Mouse (Mus musculus) embryonic facial prominence, embryonic 10.5 days (tissue): Measurements from ENCODE around the gene Odf2. TPM values are rescaled to one million over a fixed set of nuclear protein-coding genes. Genes with fewer than 3 reads are reported as not detected.
"Not testable (repeated sequence)": the region's sequence is repeated elsewhere in the genome, so short reads cannot be mapped to it uniquely, and the experiment has no call there.

Experiments used
- DNase-seq: peaks from one replicate; pipeline ENCODE4 v3.0.0-alpha.2; 2017; ENCODE audit warnings: low spot score
- H3K27ac ChIP-seq: fragments of 300-500 bp; sonication (generic); replicated peaks from 2 replicates; pipeline ENCODE4 v1.5.1; 2016; ENCODE audit warnings: mild to moderate bottlenecking
- H3K27me3 ChIP-seq: fragments of 300-500 bp; sonication (generic); replicated peaks from 2 replicates; pipeline ENCODE4 v1.6.1; 2016; ENCODE audit warnings: low read depth, mild to moderate bottlenecking; ENCODE audit not compliant: poor library complexity, severe bottlenecking
- H3K36me3 ChIP-seq: fragments of 300-500 bp; sonication (generic); replicated peaks from 2 replicates; pipeline ENCODE4 v1.6.1; 2016; ENCODE audit warnings: mild to moderate bottlenecking, moderate library complexity
- H3K4me1 ChIP-seq: fragments of 300-500 bp; sonication (generic); 2 replicates; pipeline ENCODE4 v1.6.1; 2016
- H3K4me3 ChIP-seq: fragments of 300-500 bp; sonication (generic); 2 replicates; pipeline ENCODE4 v1.5.1; 2016; ENCODE audit warnings: mild to moderate bottlenecking, moderate library complexity
- H3K9me3 ChIP-seq: fragments of 300-500 bp; sonication (generic); 2 replicates; pipeline ENCODE4 v1.6.1; 2016; ENCODE audit warnings: mild to moderate bottlenecking
- WGBS: fragments of 180-500 bp; shearing (Covaris S2); methylation state at CpG from one replicate; pipeline ENCODE4 v1.1.7; 2016; 5-methylcytosine and 5-hydroxymethylcytosine counted together
- polyA plus RNA-seq: library from polyadenylated mRNA; unstranded; fragments of >200 nt; fragmentation: Nextera tagmentation; extraction: Ambion mirVana; gene quantifications from 2 replicates; pipeline ENCODE4 v1.2.1, GENCODE M21; 2016

Odf2 gene
- polyA plus RNA-seq, 1 experiment from 2014 or later, result 102 TPM

- no peak overlapping the region for H3K27ac ChIP-seq
- peaks cover 35% of the 10 kb centered on the region for H3K36me3 ChIP-seq
- no peaks in the 10 kb centered on the region for H3K27me3 ChIP-seq
- H3K9me3 ChIP-seq, result no peaks in the 10 kb centered on the region
- no peak for DNase-seq
- WGBS, result 80% methylated on average over 4 of the region's 4 CpGs
- no peaks in the 10 kb centered on the region for H3K4me1 ChIP-seq
- no peak overlapping the region for H3K4me3 ChIP-seq
Observed at GRCm38 (mm10) chr2:29878061-29878460, 11.0 kb upstream of the Odf2 start.

- Histone ChIP-seq H3K4me3 (no peak overlapping the region), H3K27ac (no peak overlapping the region), H3K4me1 (no peaks in the 10 kb centered on the region), H3K9me3 (no peaks in the 10 kb centered on the region), H3K27me3 (no peaks in the 10 kb centered on the region), H3K36me3 (peaks cover 28% of the 10 kb centered on the region)
- 68% methylated on average over 8 of the region's 8 CpGs for WGBS
- DNase-seq, result no peak
Observed at GRCm38 (mm10) chr2:29879191-29879590, 9.8 kb upstream of the Odf2 start.

GRCm38 (mm10) chr2:29879964-29880830, 8.8 kb upstream of the Odf2 start:
- H3K27me3 ChIP-seq, result no peaks in the 10 kb centered on the region
- DNase-seq, result no peak
- H3K4me3 ChIP-seq, result no peak overlapping the region
- H3K9me3 ChIP-seq, result no peaks in the 10 kb centered on the region
- 79% methylated on average over 17 of the region's 17 CpGs for WGBS
- peaks cover 28% of the 10 kb centered on the region for H3K36me3 ChIP-seq
- H3K27ac ChIP-seq, result no peak overlapping the region
- no peaks in the 10 kb centered on the region for H3K4me1 ChIP-seq

- H3K4me1 ChIP-seq, result peaks cover 23% of the 10 kb centered on the region
- H3K27ac ChIP-seq, H3K4me3 ChIP-seq, H3K27me3 ChIP-seq, H3K36me3 ChIP-seq, DNase-seq, H3K9me3 ChIP-seq: not testable (repeated sequence)
- 82% methylated on average over 9 of the region's 9 CpGs for WGBS
Observed at GRCm38 (mm10) chr2:29886659-29887292, 2.2 kb upstream of the Odf2 start.

GRCm38 (mm10) chr2:29889991-29890833, 1.2 kb downstream of the Odf2 start:
- peaks cover 39% of the 10 kb centered on the region for H3K36me3 ChIP-seq
- DNase-seq, result peak; percentile 92
- peaks cover 24% of the 10 kb centered on the region for H3K4me1 ChIP-seq
- peak overlapping the region; percentile 94 for H3K27ac ChIP-seq
- 0 out of 2 replicates have a peak, but pooled peaks cover 5% of the 10 kb centered on the region for H3K27me3 ChIP-seq
- no peaks in the 10 kb centered on the region for H3K9me3 ChIP-seq
- peak overlapping the region; percentile 93 for H3K4me3 ChIP-seq
- WGBS, result under 1% methylated on average over 61 of the region's 61 CpGs

- Histone ChIP-seq H3K4me3 (no peak overlapping the region), H3K9me3 (no peaks in the 10 kb centered on the region), H3K4me1 (peaks cover 24% of the 10 kb centered on the region), H3K36me3 (peaks cover 53% of the 10 kb centered on the region), H3K27me3 (0 out of 2 replicates have a peak, but pooled peaks cover 5% of the 10 kb centered on the region), H3K27ac (no peak overlapping the region)
- DNase-seq, result no peak
- WGBS, result 95% methylated on average over 6 of the region's 6 CpGs
Observed at GRCm38 (mm10) chr2:29891773-29892172, 2.8 kb downstream of the Odf2 start.

GRCm38 (mm10) chr2:29896071-29896470, 7.0 kb downstream of the Odf2 start:
- WGBS, result 88% methylated on average over 1 of the region's 1 CpGs
- DNase-seq, result no peak
- no peaks in the 10 kb centered on the region for H3K9me3 ChIP-seq
- no peak overlapping the region for H3K4me3 ChIP-seq
- peaks cover 96% of the 10 kb centered on the region for H3K36me3 ChIP-seq
- H3K27ac ChIP-seq, result no peak overlapping the region
- H3K4me1 ChIP-seq, result peaks cover 8% of the 10 kb centered on the region
- H3K27me3 ChIP-seq, result no peaks in the 10 kb centered on the region

- H3K27me3 ChIP-seq, result no peaks in the 10 kb centered on the region
- no peaks in the 10 kb centered on the region for H3K4me1 ChIP-seq
- DNase-seq, result no peak
- no peak overlapping the region for H3K27ac ChIP-seq
- H3K9me3 ChIP-seq, result no peaks in the 10 kb centered on the region
- no peak overlapping the region for H3K4me3 ChIP-seq
- 87% methylated on average over 2 of the region's 2 CpGs for WGBS
- peaks cover 99% of the 10 kb centered on the region for H3K36me3 ChIP-seq
Observed at GRCm38 (mm10) chr2:29897366-29897765, 8.3 kb downstream of the Odf2 start.

GRCm38 (mm10) chr2:29898081-29898480, 9.1 kb downstream of the Odf2 start:
- 95% methylated on average over 1 of the region's 1 CpGs for WGBS
- Histone ChIP-seq H3K27ac (no peak overlapping the region), H3K27me3 (no peaks in the 10 kb centered on the region), H3K36me3 (peaks cover 99% of the 10 kb centered on the region), H3K9me3 (no peaks in the 10 kb centered on the region), H3K4me1 (no peaks in the 10 kb centered on the region), H3K4me3 (no peak overlapping the region)
- DNase-seq, result no peak

- peaks cover 100% of the 10 kb centered on the region for H3K36me3 ChIP-seq
- H3K4me1 ChIP-seq, result no peaks in the 10 kb centered on the region
- no peaks in the 10 kb centered on the region for H3K9me3 ChIP-seq
- no peak overlapping the region for H3K27ac ChIP-seq
- H3K4me3 ChIP-seq, result no peak overlapping the region
- DNase-seq, result no peak
- no peaks in the 10 kb centered on the region for H3K27me3 ChIP-seq
- WGBS, result 90% methylated on average over 10 of the region's 10 CpGs
Observed at GRCm38 (mm10) chr2:29902194-29902593, 13.2 kb downstream of the Odf2 start.

GRCm38 (mm10) chr2:29908171-29908570, 19.1 kb downstream of the Odf2 start:
- 80% methylated on average over 2 of the region's 2 CpGs for WGBS
- H3K27me3 ChIP-seq, H3K4me3 ChIP-seq, H3K9me3 ChIP-seq, H3K27ac ChIP-seq, H3K4me1 ChIP-seq, DNase-seq: not testable (repeated sequence)
- H3K36me3 ChIP-seq, result peaks cover 94% of the 10 kb centered on the region

- no peak overlapping the region for H3K4me3 ChIP-seq
- H3K27me3 ChIP-seq, result no peaks in the 10 kb centered on the region
- no peaks in the 10 kb centered on the region for H3K4me1 ChIP-seq
- 83% methylated on average over 2 of the region's 2 CpGs for WGBS
- DNase-seq, result peak; percentile 25
- no peaks in the 10 kb centered on the region for H3K9me3 ChIP-seq
- H3K27ac ChIP-seq, result no peak overlapping the region
- H3K36me3 ChIP-seq, result peaks cover 93% of the 10 kb centered on the region
Observed at GRCm38 (mm10) chr2:29910042-29910441, 21.0 kb downstream of the Odf2 start.
